Mouse (Mus musculus): ENCODE data around the gene Rasgef1a. TPM values are rescaled to one million over a fixed set of nuclear protein-coding genes. Genes with fewer than 3 reads are reported as not detected.

The Rasgef1a gene
- polyA plus RNA-seq, 1 experiment from 2014 or later, result 1.4 TPM

GRCm38 (mm10) chr6:118064968-118065530 is 53.8 kb downstream of the Rasgef1a start:
- Histone ChIP-seq H3K9ac (ENCODE audit: low read depth, low read length) (no peak overlapping the region), H3K9me3 (replicated peaks; ENCODE audit: low read length) (no peaks in the 10 kb centered on the region), H3K27ac (no peak overlapping the region), H3K4me3 (replicated peaks; ENCODE audit: low read depth, low read length) (no peak overlapping the region), H3K36me3 (ENCODE audit: insufficient read depth, low read length) (no peaks in the 10 kb centered on the region), H3K4me1 (replicated peaks; ENCODE audit: insufficient read depth, low read length) (no peaks in the 10 kb centered on the region), H3K4me2 (ENCODE audit: low read length) (peak overlapping the region; percentile 98; the same call in 1 of the 2 replicates), H3K27me3 (ENCODE audit: insufficient read depth, low read length) (no peaks in the 10 kb centered on the region)
- TF ChIP-seq CTCF (IDR thresholded peaks at IDR 0.05; ENCODE audit: low read depth), result peak; percentile 77
- WGBS, result 5% methylated on average over 7 of the region's 7 CpGs
- DNase-seq (ENCODE audit: low spot score) (peak; percentile 84), ATAC-seq (replicated peaks; ENCODE audit: low FRiP score, low read depth) (no peak)

DNA sequence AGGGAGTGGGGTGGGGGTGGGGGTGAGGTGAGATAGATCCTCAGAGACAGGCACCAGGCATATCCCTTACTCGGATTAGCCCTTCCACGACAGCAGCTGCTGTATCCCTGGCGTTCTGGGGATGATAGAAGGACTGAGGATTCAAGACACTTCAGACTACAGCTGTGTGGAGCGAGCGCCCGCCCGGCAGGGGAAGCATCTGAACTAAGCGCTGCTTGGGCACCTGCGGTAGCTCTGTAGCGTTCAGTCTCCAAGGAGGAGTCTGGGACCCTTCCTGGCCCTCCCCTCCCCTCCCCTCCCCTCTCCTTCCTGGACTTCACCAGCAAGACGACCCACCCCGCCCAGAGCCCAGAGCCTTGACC is 54.6 kb downstream of the Rasgef1a start:
- peak; percentile 27 for DNase-seq (ENCODE audit: low spot score)
- no peak overlapping the region for H3K27ac ChIP-seq
- ATAC-seq (replicated peaks; ENCODE audit: low FRiP score, low read depth), result no peak

GRCm38 (mm10) chr6:118066199-118067081 is 55.2 kb downstream of the Rasgef1a start:
- H3K4me2 ChIP-seq (ENCODE audit: low read length), result peak overlapping the region; percentile 98
- H3K4me1 ChIP-seq (replicated peaks; ENCODE audit: insufficient read depth, low read length), result no peaks in the 10 kb centered on the region
- H3K9me3 ChIP-seq (replicated peaks; ENCODE audit: low read length), result no peaks in the 10 kb centered on the region
- peak overlapping the region; percentile 41 for H3K9ac ChIP-seq (ENCODE audit: low read depth, low read length)
- H3K27me3 ChIP-seq (ENCODE audit: insufficient read depth, low read length), result no peaks in the 10 kb centered on the region
- TF ChIP-seq CTCF (IDR thresholded peaks at IDR 0.05; ENCODE audit: low read depth), result no peak
- no peak overlapping the region for H3K27ac ChIP-seq
- H3K4me3 ChIP-seq (replicated peaks; ENCODE audit: low read depth, low read length), result peak overlapping the region; percentile 44
- no peaks in the 10 kb centered on the region for H3K36me3 ChIP-seq (ENCODE audit: insufficient read depth, low read length)
- peak; percentile 48; the same call in 1 of the 2 replicates for ATAC-seq (replicated peaks; ENCODE audit: low FRiP score, low read depth)
- 2% methylated on average over 40 of the region's 40 CpGs for WGBS
- peak; percentile 32 for DNase-seq (ENCODE audit: low spot score)

More for the DNA sequence above, 54.6 kb downstream of the Rasgef1a start:
- Histone ChIP-seq H3K27me3 (ENCODE audit: insufficient read depth, low read length) (no peaks in the 10 kb centered on the region), H3K4me1 (replicated peaks; ENCODE audit: insufficient read depth, low read length) (no peaks in the 10 kb centered on the region), H3K9ac (ENCODE audit: low read depth, low read length) (peak overlapping the region; percentile 41; the same call in 1 of the 2 replicates), H3K4me3 (replicated peaks; ENCODE audit: low read depth, low read length) (peak overlapping the region; percentile 44), H3K9me3 (replicated peaks; ENCODE audit: low read length) (no peaks in the 10 kb centered on the region), H3K36me3 (ENCODE audit: insufficient read depth, low read length) (no peaks in the 10 kb centered on the region), H3K4me2 (ENCODE audit: low read length) (peak overlapping the region; percentile 98)
- WGBS, result 0% methylated on average over 10 of the region's 12 CpGs
- TF ChIP-seq CTCF (IDR thresholded peaks at IDR 0.05; ENCODE audit: low read depth), result no peak

DNA sequence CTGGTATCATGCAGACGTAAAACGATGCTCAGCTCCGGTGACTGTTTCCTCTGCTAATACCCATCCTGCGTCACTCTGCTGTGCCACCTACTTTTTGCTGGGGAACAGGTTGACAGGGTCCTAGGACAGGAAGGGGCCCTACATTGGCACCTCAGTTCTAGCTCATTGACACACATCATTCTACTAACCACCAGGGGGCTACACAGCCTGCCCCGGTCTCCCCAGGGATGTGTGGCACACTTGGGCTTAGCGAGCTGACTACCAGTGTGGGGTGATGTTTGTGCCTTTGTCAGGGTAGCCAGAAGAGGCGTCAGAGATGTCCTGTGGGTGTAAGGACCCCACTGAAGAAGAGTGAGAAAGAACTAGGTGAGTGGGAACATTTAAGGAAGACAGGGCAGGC is 56.5 kb downstream of the Rasgef1a start:
- H3K9ac ChIP-seq (ENCODE audit: low read depth, low read length), result no peak overlapping the region
- peak; percentile 59 for TF ChIP-seq CTCF (IDR thresholded peaks at IDR 0.05; ENCODE audit: low read depth)
- H3K4me2 ChIP-seq (ENCODE audit: low read length), result no peak overlapping the region
- no peaks in the 10 kb centered on the region for H3K27me3 ChIP-seq (ENCODE audit: insufficient read depth, low read length)
- no peaks in the 10 kb centered on the region for H3K9me3 ChIP-seq (replicated peaks; ENCODE audit: low read length)
- 70% methylated on average over 7 of the region's 7 CpGs for WGBS
- no peaks in the 10 kb centered on the region for H3K4me1 ChIP-seq (replicated peaks; ENCODE audit: insufficient read depth, low read length)
- no peak overlapping the region for H3K4me3 ChIP-seq (replicated peaks; ENCODE audit: low read depth, low read length)
- no peak overlapping the region for H3K27ac ChIP-seq
- ATAC-seq (replicated peaks; ENCODE audit: low FRiP score, low read depth) (no peak), DNase-seq (ENCODE audit: low spot score) (no peak)
- H3K36me3 ChIP-seq (ENCODE audit: insufficient read depth, low read length), result no peaks in the 10 kb centered on the region

- no peak overlapping the region for H3K4me2 ChIP-seq (ENCODE audit: low read length)
- WGBS, result 56% methylated on average over 5 of the region's 5 CpGs
- no peaks in the 10 kb centered on the region for H3K27me3 ChIP-seq (ENCODE audit: insufficient read depth, low read length)
- no peaks in the 10 kb centered on the region for H3K9me3 ChIP-seq (replicated peaks; ENCODE audit: low read length)
- no peak for TF ChIP-seq CTCF (IDR thresholded peaks at IDR 0.05; ENCODE audit: low read depth)
- H3K36me3 ChIP-seq (ENCODE audit: insufficient read depth, low read length), result no peaks in the 10 kb centered on the region
- no peak overlapping the region for H3K9ac ChIP-seq (ENCODE audit: low read depth, low read length)
- no peak for ATAC-seq (replicated peaks; ENCODE audit: low FRiP score, low read depth)
- H3K4me3 ChIP-seq (replicated peaks; ENCODE audit: low read depth, low read length), result no peak overlapping the region
- peak; percentile 32 for DNase-seq (ENCODE audit: low spot score)
- peak overlapping the region; percentile 48 for H3K27ac ChIP-seq
- H3K4me1 ChIP-seq (replicated peaks; ENCODE audit: insufficient read depth, low read length), result 0 out of 2 replicates have a peak, but pooled peaks cover 7% of the 10 kb centered on the region
Observed at GRCm38 (mm10) chr6:118070321-118071012, 59.2 kb downstream of the Rasgef1a start.

DNA sequence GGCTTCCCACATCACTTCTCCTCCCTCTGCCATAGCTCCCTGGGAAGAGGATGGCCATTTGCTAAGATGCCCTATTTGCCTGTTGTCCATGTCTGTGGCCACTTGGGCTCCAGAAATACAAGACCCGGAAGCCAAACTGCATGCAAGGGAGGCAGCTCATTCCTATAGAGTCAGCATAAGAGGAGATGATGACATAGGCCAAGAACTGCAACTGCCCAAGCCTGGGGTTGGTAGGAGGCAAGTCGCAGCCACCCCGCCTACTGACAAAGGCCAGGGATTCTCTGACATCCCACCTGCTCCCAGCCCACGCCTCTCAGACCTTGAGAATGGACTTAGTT is 59.7 kb downstream of the Rasgef1a start:
- no peak for ATAC-seq (replicated peaks; ENCODE audit: low FRiP score, low read depth)
- no peak for TF ChIP-seq CTCF (IDR thresholded peaks at IDR 0.05; ENCODE audit: low read depth)
- H3K9ac ChIP-seq (ENCODE audit: low read depth, low read length), result no peak overlapping the region
- DNase-seq (ENCODE audit: low spot score), result no peak
- WGBS, result 91% methylated on average over 4 of the region's 4 CpGs
- 0 out of 2 replicates have a peak, but pooled peaks cover 7% of the 10 kb centered on the region for H3K4me1 ChIP-seq (replicated peaks; ENCODE audit: insufficient read depth, low read length)
- 0 out of 2 replicates have a peak overlapping the region, but pooled peaks have one; percentile 48 for H3K27ac ChIP-seq
- H3K4me3 ChIP-seq (replicated peaks; ENCODE audit: low read depth, low read length), result no peak overlapping the region
- H3K36me3 ChIP-seq (ENCODE audit: insufficient read depth, low read length), result no peaks in the 10 kb centered on the region
- no peaks in the 10 kb centered on the region for H3K27me3 ChIP-seq (ENCODE audit: insufficient read depth, low read length)
- H3K9me3 ChIP-seq (replicated peaks; ENCODE audit: low read length), result no peaks in the 10 kb centered on the region
- H3K4me2 ChIP-seq (ENCODE audit: low read length), result no peak overlapping the region
